ENCODE assay signal across 11 mouse cellular contexts in genomic region chr1:134095033-134095612, GRCm38 (mm10). TPM values are rescaled to one million over a fixed set of nuclear protein-coding genes. Genes with fewer than 3 reads are reported as not detected.
DNase-seq lines count a peak whose midpoint lies in the region; ATAC-seq and TF ChIP-seq lines count a peak whose summit lies in the region.
"Had no signal": no experiment of that assay in that cellular context is flagged by ENCODE, and none has a peak within 500 bp of the region (broad histone marks: within the 10 kb centered on the region; RNA-seq: fewer than 3 reads in every experiment).

No protein-coding gene starts in this region.

- no peak for ATAC-seq in liver, embryonic 15.5 days (ENCODE audit: insufficient read depth)
- ATAC-seq: Patski had no signal

- 32% methylated on average over 7 of the region's 7 CpGs for WGBS in liver, embryonic 15.5 days (ENCODE audit: insufficient replicate concordance)

- no peak for TF ChIP-seq RAD21 in MEL (IDR thresholded peaks at IDR 0.05; ENCODE audit: low read depth, low read length)

- H3K4me2 ChIP-seq in liver, embryonic 15.5 days = peak overlapping the region; percentile 17; the same call in 1 of the 2 replicates

- no peak for DNase-seq in layer of hippocampus, adult 2 months (ENCODE audit: low spot score in 2 of 2)
- DNase-seq in layer of hippocampus, adult 8-10 months (ENCODE audit: low spot score in 2 of 2) = no peak
- DNase-seq in MEL (ENCODE audit: low read depth, low spot score) = peak; percentile 64
- DNase-seq in urinary bladder, postnatal 14 days (ENCODE audit: low spot score) = no peak
- DNase-seq in right cerebral cortex, postnatal 4 days = no peak
- DNase-seq: cerebellum, adult 18-20 months; right cerebral cortex, postnatal 14 days had no signal

- H3K36me3 ChIP-seq in MEL (ENCODE audit: control insufficient read depth in 1 of 2, insufficient read depth in 2 of 2, low read length in 2 of 2) = peaks cover 0 to 37% of the 10 kb centered on the region in 2 experiments; a peak in 2 of 4 replicates
- H3K36me3 ChIP-seq in liver, embryonic 15.5 days (replicated peaks) = no peaks in the 10 kb centered on the region

- no peaks in the 10 kb centered on the region; the same call in 1 of the 2 replicates for H3K79me2 ChIP-seq in MEL (ENCODE audit: control insufficient read depth, insufficient read depth, low read length, poor library complexity)

- no peak for TF ChIP-seq CTCF in layer of hippocampus, adult 2 months (conservative IDR thresholded peaks at IDR 0.05)
- no peak for TF ChIP-seq CTCF in MEL (IDR thresholded peaks at IDR 0.05 in 2 of 3, conservative IDR thresholded peaks at IDR 0.05 in 1 of 3; ENCODE audit: control insufficient read depth in 1 of 3, insufficient read depth in 1 of 3, low read depth in 2 of 3, low read length in 3 of 3, poor library complexity in 1 of 3, severe bottlenecking in 1 of 3)
- no peak for TF ChIP-seq CTCF in bone marrow macrophage, adult 2 months (IDR thresholded peaks at IDR 0.05; ENCODE audit: low read depth, low read length)

- peak overlapping the region; percentile 52 for H3K9ac ChIP-seq in MEL (ENCODE audit: control insufficient read depth, low read depth, low read length, poor library complexity, severe bottlenecking)
- H3K9ac ChIP-seq in liver, embryonic 15.5 days = peak overlapping the region; percentile 19; the same call in 1 of the 2 replicates

- no peak for TF ChIP-seq EP300 in MEL (IDR thresholded peaks at IDR 0.05; ENCODE audit: low read depth in 1 of 2, low read length in 2 of 2)

- H3K27me3 ChIP-seq in MEL (ENCODE audit: control insufficient read depth in 1 of 2, insufficient read depth in 2 of 2, low read length in 2 of 2) = no peaks in the 10 kb centered on the region
- no peaks in the 10 kb centered on the region for H3K27me3 ChIP-seq in liver, embryonic 15.5 days
- H3K27me3 ChIP-seq: Patski had no signal

- H3K27ac ChIP-seq in layer of hippocampus, adult 2 months = peak overlapping the region; percentile 47
- peak overlapping the region; percentile 56 for H3K27ac ChIP-seq in MEL (ENCODE audit: control insufficient read depth, low read depth, low read length)
- peak overlapping the region; percentile 100 for H3K27ac ChIP-seq in bone marrow macrophage, adult 2 months (ENCODE audit: insufficient read depth, low read depth, low read length)
- peak overlapping the region; percentile 95 for H3K27ac ChIP-seq in liver, embryonic 15.5 days (replicated peaks)

- H3K9me3 ChIP-seq in MEL (replicated peaks; ENCODE audit: insufficient read depth, low read length) = no peaks in the 10 kb centered on the region
- no peaks in the 10 kb centered on the region for H3K9me3 ChIP-seq in liver, embryonic 15.5 days (replicated peaks)

- H3K4me1 ChIP-seq in MEL (ENCODE audit: control insufficient read depth in 1 of 2, insufficient read depth in 2 of 2, low read length in 2 of 2) = peaks cover 9 to 66% of the 10 kb centered on the region in 2 experiments
- peaks cover 52% of the 10 kb centered on the region for H3K4me1 ChIP-seq in bone marrow macrophage, adult 2 months (ENCODE audit: control insufficient read depth, insufficient read depth, low read length)
- H3K4me1 ChIP-seq in liver, embryonic 15.5 days (replicated peaks) = peaks cover 95% of the 10 kb centered on the region

- no peak overlapping the region for H3K4me3 ChIP-seq in layer of hippocampus, adult 2 months
- peak overlapping the region; percentile 7 to 32; a peak in 3 of 4 replicates for H3K4me3 ChIP-seq in MEL (ENCODE audit: control insufficient read depth in 1 of 2, insufficient read depth in 1 of 2, low read depth in 2 of 2, low read length in 2 of 2)
- H3K4me3 ChIP-seq in bone marrow macrophage, adult 2 months (ENCODE audit: insufficient read depth, low read length) = peak overlapping the region; percentile 34
- no peak overlapping the region for H3K4me3 ChIP-seq in liver, embryonic 15.5 days (replicated peaks)

- no peak for TF ChIP-seq POLR2A in MEL (IDR thresholded peaks at IDR 0.05; ENCODE audit: control insufficient read depth in 1 of 2, insufficient read depth in 1 of 2, low read depth in 1 of 2, low read length in 2 of 2, poor library complexity in 1 of 2)
- TF ChIP-seq POLR2A in bone marrow macrophage, adult 2 months (IDR thresholded peaks at IDR 0.05; ENCODE audit: borderline replicate concordance, low read depth, low read length) = no peak

TF ChIP-seq in MEL, 35 proteins besides CTCF, POLR2A, EP300 and RAD21:
- TF ChIP-seq NELFE (IDR thresholded peaks at IDR 0.05; ENCODE audit: low read depth, low read length) (no peak), E2F4 (IDR thresholded peaks at IDR 0.05; ENCODE audit: borderline replicate concordance, low read depth, low read length) (no peak), KAT2A (conservative IDR thresholded peaks at IDR 0.05; ENCODE audit: low read depth, low read length) (no peak), UBTF (IDR thresholded peaks at IDR 0.05; ENCODE audit: borderline replicate concordance, insufficient read depth, low read depth, low read length) (no peak), SMC3 (IDR thresholded peaks at IDR 0.05; ENCODE audit: low read depth, low read length) (no peak), SIN3A (IDR thresholded peaks at IDR 0.05; ENCODE audit: low read length) (no peak), USF2 (IDR thresholded peaks at IDR 0.05; ENCODE audit: borderline replicate concordance in 1 of 2, insufficient read depth in 1 of 2, low read depth in 1 of 2, low read length in 2 of 2) (no peak), ZMIZ1 (IDR thresholded peaks at IDR 0.05; ENCODE audit: low read depth, low read length) (no peak), BHLHE40 (IDR thresholded peaks at IDR 0.05; ENCODE audit: borderline replicate concordance, low read depth, low read length) (no peak), NRF1 (IDR thresholded peaks at IDR 0.05; ENCODE audit: insufficient read depth, low read depth, low read length, poor library complexity, severe bottlenecking) (no peak), ZC3H11A (IDR thresholded peaks at IDR 0.05; ENCODE audit: low read depth, low read length) (no peak), HCFC1 (IDR thresholded peaks at IDR 0.05; ENCODE audit: low read depth, low read length) (no peak), ZNF384 (IDR thresholded peaks at IDR 0.05; ENCODE audit: low read depth, low read length) (no peak)

RNA-seq across cellular contexts. Expression of gene Chit1, which starts 15.9 kb away (rescaled TPM):
- total RNA-seq in layer of hippocampus, adult 2 months (2021) = under 1 TPM in 1 of 2 experiments, not detected in 1; 0.20 TPM
- total RNA-seq in layer of hippocampus, adult 8-10 months (2022) = under 1 TPM in 1 of 4 experiments, not detected in 3; 0.32 TPM
- not detected in 2 replicates for total RNA-seq in MEL (2012; rRNA removed)
- not detected for polyA plus RNA-seq in MEL (2012; ENCODE audit: insufficient read depth in 1 of 2, insufficient read length in 2 of 2, low read depth in 1 of 2, low replicate concordance in 2 of 2, missing spikeins in 1 of 2)
- not detected in 2 replicates for polyA plus RNA-seq in bone marrow macrophage, adult 2 months (2012; ENCODE audit: insufficient read depth, insufficient read length, missing spikeins)
- 0.07 and 0.20 TPM in 2 replicates for polyA plus RNA-seq in liver, embryonic 15.5 days (2015; fragmentation: Nextera tagmentation; extraction: Ambion mirVana)
- total RNA-seq: hematopoietic stem cell, adult 5-6 weeks had no signal
- polyA plus RNA-seq: Patski had no signal

RNA-seq across cellular contexts. Expression of gene Btg2, which starts 16.2 kb away (rescaled TPM):
- total RNA-seq in layer of hippocampus, adult 2 months (2021) = 10 to 100 TPM; 17.2 to 22.0 TPM
- total RNA-seq in layer of hippocampus, adult 8-10 months (2022) = 10 to 100 TPM; 14.4 to 18.4 (median 17.3) TPM
- 2.1 and 2.7 TPM in 2 replicates for total RNA-seq in MEL (2012; rRNA removed)
- 1 to 10 TPM in 1 of 2 experiments, not detected in 1; 3.6 TPM for polyA plus RNA-seq in MEL (2012; ENCODE audit: insufficient read depth in 1 of 2, insufficient read length in 2 of 2, low read depth in 1 of 2, low replicate concordance in 2 of 2, missing spikeins in 1 of 2)
- 52.4 and 54.4 TPM in 2 replicates for polyA plus RNA-seq in bone marrow macrophage, adult 2 months (2012; ENCODE audit: insufficient read depth, insufficient read length, missing spikeins)
- polyA plus RNA-seq in liver, embryonic 15.5 days (2015; fragmentation: Nextera tagmentation; extraction: Ambion mirVana) = 103 and 108 TPM in 2 replicates

RNA-seq across cellular contexts. Expression of gene Fmod, which starts 58.1 kb away (rescaled TPM):
- 1 to 10 TPM; 6.0 to 7.4 TPM for total RNA-seq in layer of hippocampus, adult 2 months (2021)
- 10 to 100 TPM in 3 of 4 experiments, 1 to 10 TPM in 1; 8.4 to 11.4 (median 10.1) TPM for total RNA-seq in layer of hippocampus, adult 8-10 months (2022)
- total RNA-seq in MEL (2012; rRNA removed) = not detected in 2 replicates
- polyA plus RNA-seq in MEL (2012; ENCODE audit: insufficient read depth in 1 of 2, insufficient read length in 2 of 2, low read depth in 1 of 2, low replicate concordance in 2 of 2, missing spikeins in 1 of 2) = not detected
- not detected in 2 replicates for polyA plus RNA-seq in bone marrow macrophage, adult 2 months (2012; ENCODE audit: insufficient read depth, insufficient read length, missing spikeins)
- polyA plus RNA-seq in liver, embryonic 15.5 days (2015; fragmentation: Nextera tagmentation; extraction: Ambion mirVana) = 2.6 and 3.3 TPM in 2 replicates
- total RNA-seq: hematopoietic stem cell, adult 5-6 weeks had no signal

Comparison
In these comparisons a context has a peak if more than half of its experiments do, and no peak if none do; other contexts are left out.
1. H3K27ac ChIP-seq: peak in every context shown above with its lines; median percentile 100 in bone marrow macrophage, adult 2 months; 95 in liver, embryonic 15.5 days; 56 in MEL; 47 in layer of hippocampus, adult 2 months.
2. H3K4me3 ChIP-seq: peak in MEL (2 of 2) and bone marrow macrophage, adult 2 months (single experiment); none in layer of hippocampus, adult 2 months (single experiment) and liver, embryonic 15.5 days (single experiment).